Mouse (Mus musculus) kidney, postnatal 0 days (tissue): ENCODE results near the gene Bri3bp. TPM values are rescaled to one million over a fixed set of nuclear protein-coding genes. Genes with fewer than 3 reads are reported as not detected.
A peak's percentile ranks its signal among the peaks of the same experiment; 100 is the strongest.
"Not testable (repeated sequence)": the region's sequence is repeated elsewhere in the genome, so short reads cannot be mapped to it uniquely, and the experiment has no call there.

Experiments used
- ATAC-seq: fragments of 200-750 bp; cut with Nextera tagmentation; replicated peaks from 2 replicates; pipeline ENCODE4 v1.8.0; 2017; ENCODE audit warnings: low read depth, moderate number of reproducible peaks, moderate TSS enrichment, moderate library complexity; ENCODE audit not compliant: low FRiP score
- DNase-seq: peaks from one replicate; pipeline ENCODE4 v3.0.0-alpha.2; 2016; ENCODE audit warnings: low spot score
- H3K27ac ChIP-seq: fragments of 300-500 bp; sonication (generic); 2 replicates; pipeline ENCODE4 v1.5.1; 2014; ENCODE audit warnings: mild to moderate bottlenecking
- H3K27me3 ChIP-seq: fragments of 300-500 bp; sonication (generic); 2 replicates; pipeline ENCODE4 v1.6.1; 2014; ENCODE audit warnings: low read length, mixed read lengths; ENCODE audit not compliant: insufficient read depth
- H3K36me3 ChIP-seq: fragments of 300-500 bp; sonication (generic); 2 replicates; pipeline ENCODE4 v1.6.1; 2014; ENCODE audit warnings: low read length, mixed read lengths; ENCODE audit not compliant: insufficient read depth
- H3K4me1 ChIP-seq: fragments of 300-500 bp; sonication (generic); replicated peaks from 2 replicates; pipeline ENCODE4 v1.6.1; 2014; ENCODE audit warnings: antibody characterized with exemption, low read length, mixed read lengths; ENCODE audit not compliant: insufficient read depth
- H3K4me2 ChIP-seq: fragments of 300-500 bp; sonication (generic); 2 replicates; pipeline ENCODE4 v1.6.1; 2014; ENCODE audit warnings: mild to moderate bottlenecking, low read length, moderate library complexity, mixed read lengths
- H3K4me3 ChIP-seq: fragments of 300-500 bp; sonication (generic); replicated peaks from 2 replicates; pipeline ENCODE4 v1.5.1; 2014; ENCODE audit warnings: low read depth, low read length
- H3K9ac ChIP-seq: fragments of 300-500 bp; sonication (generic); 2 replicates; pipeline ENCODE4 v1.6.1; 2014; ENCODE audit warnings: low read depth, low read length
- H3K9me3 ChIP-seq: fragments of 300-500 bp; sonication (generic); replicated peaks from 2 replicates; pipeline ENCODE4 v1.6.1; 2016; ENCODE audit warnings: low read length, inconsistent platforms, mixed read lengths
- CTCF ChIP-seq: IDR thresholded peaks from 2 replicates; pipeline ENCODE4 v1.5.1; 2016; ENCODE audit warnings: antibody characterized with exemption, low read depth, mild to moderate bottlenecking, moderate library complexity
- WGBS: fragments of 180-500 bp; shearing (Covaris S2); extraction: QIAGEN DNeasy Blood & Tissue Kit; methylation state at CpG from one replicate; pipeline ENCODE4 v1.1.7; 2014; 5-methylcytosine and 5-hydroxymethylcytosine counted together
- polyA plus RNA-seq: library from polyadenylated mRNA; unstranded; fragments of >200 nt; fragmentation: Nextera tagmentation; extraction: Ambion mirVana; gene quantifications from 2 replicates; pipeline ENCODE4 v1.2.1, GENCODE M21; 2015

Bri3bp gene
- polyA plus RNA-seq, 1 experiment from 2014 or later = 47.2 TPM

DNA sequence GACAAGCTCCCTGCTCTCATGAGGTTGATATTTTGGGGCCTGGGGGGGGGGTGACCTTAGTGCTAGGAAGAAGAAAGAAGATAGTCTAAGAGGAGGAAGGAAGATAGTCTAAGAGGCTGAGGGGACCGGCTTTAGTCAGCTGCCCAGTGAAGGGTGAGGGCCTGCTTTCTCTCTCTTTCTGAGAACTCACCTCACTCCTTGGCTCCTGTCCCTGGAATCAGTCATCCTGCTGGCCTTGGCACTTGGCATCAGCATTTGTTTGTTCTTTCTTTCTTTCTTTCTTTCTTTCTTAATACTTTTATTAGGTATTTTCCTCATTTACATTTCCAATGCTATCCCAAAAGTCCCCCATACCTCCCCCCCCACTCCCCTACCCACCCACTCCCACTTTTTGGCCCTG, 44.7 kb downstream of the Bri3bp start:
- Histone ChIP-seq H3K4me2 (no peak overlapping the region), H3K4me1 (peaks cover 6% of the 10 kb centered on the region; the same call in 1 of the 2 replicates), H3K4me3 (no peak overlapping the region), H3K9me3 (no peaks in the 10 kb centered on the region), H3K27me3 (no peaks in the 10 kb centered on the region), H3K9ac (no peak overlapping the region), H3K27ac (no peak overlapping the region), H3K36me3 (peaks cover 7% of the 10 kb centered on the region; the same call in 1 of the 2 replicates)
- 86% methylated on average over 1 of the region's 1 CpGs for WGBS
- DNase-seq (no peak), ATAC-seq (no peak)
- TF ChIP-seq CTCF = no peak

DNA sequence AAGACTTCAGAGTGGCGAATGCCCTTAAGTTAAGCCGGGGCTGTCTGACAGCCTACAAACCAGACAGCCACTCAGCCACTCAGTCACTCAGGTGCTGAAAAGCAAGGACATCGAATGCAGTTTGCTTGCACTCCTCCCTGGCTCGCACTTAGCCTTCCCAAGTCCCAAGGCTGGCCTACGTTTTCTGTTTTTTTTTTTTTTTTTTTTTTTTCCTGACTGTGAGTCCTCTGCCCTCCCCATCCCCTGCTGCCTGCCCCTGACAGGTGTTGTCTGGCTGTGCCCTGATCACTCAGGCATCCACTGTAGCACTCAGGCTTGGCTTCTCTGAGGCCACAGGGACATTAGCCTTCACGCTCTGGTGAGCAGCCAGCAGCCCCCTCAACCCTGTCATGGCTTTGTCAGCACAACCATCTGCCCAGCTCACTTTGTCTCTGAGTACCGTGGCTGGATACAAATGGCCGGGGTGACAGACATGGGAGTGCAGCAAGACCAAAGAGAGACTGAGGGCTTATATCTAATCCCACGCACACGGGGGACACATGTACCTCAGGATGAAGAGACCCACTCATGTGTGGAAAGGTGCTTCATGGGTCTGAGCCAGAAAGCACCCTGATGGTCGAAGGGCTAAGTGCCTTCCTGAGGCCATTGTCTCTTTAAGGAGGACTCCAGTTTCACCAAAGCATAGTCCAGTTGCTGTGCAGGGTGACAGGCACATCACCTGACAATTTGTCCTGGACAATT, 46.2 kb downstream of the Bri3bp start:
- peaks cover 12% of the 10 kb centered on the region; the same call in 1 of the 2 replicates for H3K36me3 ChIP-seq
- H3K9ac ChIP-seq = no peak overlapping the region
- H3K9me3 ChIP-seq = no peaks in the 10 kb centered on the region
- H3K27ac ChIP-seq = peak overlapping the region; percentile 77
- no peak for TF ChIP-seq CTCF
- no peak overlapping the region for H3K4me2 ChIP-seq
- no peak overlapping the region for H3K4me3 ChIP-seq
- WGBS = 38% methylated on average over 11 of the region's 11 CpGs
- H3K27me3 ChIP-seq = no peaks in the 10 kb centered on the region
- peak; percentile 92 for ATAC-seq
- peak; percentile 74 for DNase-seq
- H3K4me1 ChIP-seq = peaks cover 6% of the 10 kb centered on the region; the same call in 1 of the 2 replicates

DNA sequence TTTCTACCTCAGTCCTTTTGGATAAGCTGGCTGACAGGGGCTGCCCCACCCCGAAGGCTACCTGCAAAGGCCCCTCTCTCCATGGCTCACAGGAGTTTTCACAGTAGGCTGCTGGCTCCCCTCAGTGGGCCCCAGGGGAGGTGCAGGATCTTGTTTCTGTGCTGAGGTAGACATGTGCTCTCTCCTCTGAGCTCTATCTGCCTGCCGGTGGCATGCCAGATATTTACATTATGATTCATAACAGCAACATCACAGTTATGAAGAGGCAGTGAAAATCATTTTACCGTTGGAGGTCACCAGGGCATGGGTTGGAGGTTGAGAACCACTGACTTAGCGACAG, 46.7 kb downstream of the Bri3bp start:
- ATAC-seq (peak; percentile 80), DNase-seq (peak; percentile 66)
- H3K9me3 ChIP-seq = no peaks in the 10 kb centered on the region
- peak overlapping the region; percentile 77 for H3K27ac ChIP-seq
- 38% methylated on average over 4 of the region's 4 CpGs for WGBS
- H3K27me3 ChIP-seq = no peaks in the 10 kb centered on the region
- no peak overlapping the region for H3K4me2 ChIP-seq
- no peak overlapping the region for H3K4me3 ChIP-seq
- peaks cover 6% of the 10 kb centered on the region; the same call in 1 of the 2 replicates for H3K4me1 ChIP-seq
- peaks cover 12% of the 10 kb centered on the region; the same call in 1 of the 2 replicates for H3K36me3 ChIP-seq
- peak; percentile 68 for TF ChIP-seq CTCF
- H3K9ac ChIP-seq = no peak overlapping the region

- not testable (repeated sequence) for H3K9ac ChIP-seq, H3K4me3 ChIP-seq, H3K27me3 ChIP-seq, H3K9me3 ChIP-seq, H3K4me2 ChIP-seq, DNase-seq, H3K4me1 ChIP-seq, H3K27ac ChIP-seq, ATAC-seq
- WGBS = 90% methylated on average over 5 of the region's 5 CpGs
- H3K36me3 ChIP-seq = peaks cover 11% of the 10 kb centered on the region; the same call in 1 of the 2 replicates
These were observed 47.6 kb downstream of the Bri3bp start for GRCm38 (mm10) chr5:125488953-125489352.

DNA sequence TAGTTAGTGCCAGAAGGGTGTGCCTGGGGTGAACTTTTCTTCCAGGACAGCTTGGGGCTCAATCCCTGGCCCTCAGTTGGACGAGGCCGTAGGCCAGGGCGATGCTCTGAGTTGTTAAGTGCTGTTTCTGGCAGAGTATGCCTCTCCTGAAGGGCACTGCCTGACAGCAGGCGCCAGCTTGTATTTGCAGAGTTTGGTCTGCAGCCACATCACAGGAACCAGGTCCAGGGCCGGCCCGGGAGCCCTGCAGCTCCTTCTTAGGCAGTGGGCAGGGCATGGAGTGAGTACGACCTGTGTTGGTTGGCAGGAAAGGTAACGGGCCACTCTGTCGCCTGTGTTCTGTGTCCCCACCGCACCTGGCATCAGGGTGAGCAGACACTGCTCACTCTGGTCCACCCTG, 49.7 kb downstream of the Bri3bp start:
- H3K27ac ChIP-seq = no peak overlapping the region
- H3K27me3 ChIP-seq = no peaks in the 10 kb centered on the region
- no peak overlapping the region for H3K9ac ChIP-seq
- no peak overlapping the region for H3K4me2 ChIP-seq
- H3K9me3 ChIP-seq = no peaks in the 10 kb centered on the region
- ATAC-seq = no peak
- H3K4me1 ChIP-seq = peaks cover 6% of the 10 kb centered on the region; the same call in 1 of the 2 replicates
- no peak overlapping the region for H3K4me3 ChIP-seq
- no peak for DNase-seq
- TF ChIP-seq CTCF = no peak
- 96% methylated on average over 10 of the region's 10 CpGs for WGBS
- peaks cover 11% of the 10 kb centered on the region; the same call in 1 of the 2 replicates for H3K36me3 ChIP-seq

- H3K27ac ChIP-seq = no peak overlapping the region
- no peak for DNase-seq
- H3K9me3 ChIP-seq = no peaks in the 10 kb centered on the region
- no peak for ATAC-seq
- H3K9ac ChIP-seq = no peak overlapping the region
- H3K4me1 ChIP-seq = no peaks in the 10 kb centered on the region
- no peak overlapping the region for H3K4me3 ChIP-seq
- no peak for TF ChIP-seq CTCF
- H3K27me3 ChIP-seq = no peaks in the 10 kb centered on the region
- H3K36me3 ChIP-seq = peaks cover 7% of the 10 kb centered on the region; the same call in 1 of the 2 replicates
- no peak overlapping the region for H3K4me2 ChIP-seq
- WGBS = 71% methylated on average over 17 of the region's 17 CpGs
These were observed 51.2 kb downstream of the Bri3bp start for GRCm38 (mm10) chr5:125492379-125493092.
